Mouse (Mus musculus): Measurements from ENCODE around the gene Atg2b. TPM values are rescaled to one million over a fixed set of nuclear protein-coding genes. Genes with fewer than 3 reads are reported as not detected.

Atg2b gene
- polyA plus RNA-seq, 1 experiment from 2014 or later: 11.0 TPM

DNA sequence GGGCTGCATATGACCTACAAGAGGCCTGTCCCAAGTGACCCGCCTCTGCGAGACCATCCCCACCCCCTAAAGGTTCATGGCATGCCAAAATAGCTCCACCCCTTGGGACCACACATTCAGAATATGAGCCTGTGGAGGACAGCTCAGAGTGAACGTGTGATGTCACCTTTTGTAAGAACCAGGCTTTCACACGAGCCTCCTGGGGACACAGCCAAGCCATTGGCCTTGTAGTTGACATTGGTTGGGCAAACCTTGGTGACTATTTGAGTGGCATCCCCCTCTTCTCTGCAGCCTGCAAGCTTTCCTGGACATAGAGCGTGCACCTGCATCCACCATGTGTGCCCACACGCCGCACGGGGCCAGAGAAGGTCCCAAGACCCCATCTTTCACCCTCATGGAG, 97.5 kb downstream of the Atg2b start:
- Histone ChIP-seq H3K9ac (replicated peaks) (no peak overlapping the region), H3K4me3 (replicated peaks) (no peak overlapping the region), H3K4me1 (peaks cover 9% of the 10 kb centered on the region; the same call in 1 of the 2 replicates), H3K36me3 (no peaks in the 10 kb centered on the region), H3K4me2 (no peak overlapping the region), H3K27me3 (replicated peaks) (no peaks in the 10 kb centered on the region), H3K9me3 (replicated peaks) (no peaks in the 10 kb centered on the region), H3K27ac (replicated peaks) (no peak overlapping the region)
- no peak for ATAC-seq (ENCODE audit: low FRiP score)
- 91% methylated on average over 8 of the region's 8 CpGs for WGBS

DNA sequence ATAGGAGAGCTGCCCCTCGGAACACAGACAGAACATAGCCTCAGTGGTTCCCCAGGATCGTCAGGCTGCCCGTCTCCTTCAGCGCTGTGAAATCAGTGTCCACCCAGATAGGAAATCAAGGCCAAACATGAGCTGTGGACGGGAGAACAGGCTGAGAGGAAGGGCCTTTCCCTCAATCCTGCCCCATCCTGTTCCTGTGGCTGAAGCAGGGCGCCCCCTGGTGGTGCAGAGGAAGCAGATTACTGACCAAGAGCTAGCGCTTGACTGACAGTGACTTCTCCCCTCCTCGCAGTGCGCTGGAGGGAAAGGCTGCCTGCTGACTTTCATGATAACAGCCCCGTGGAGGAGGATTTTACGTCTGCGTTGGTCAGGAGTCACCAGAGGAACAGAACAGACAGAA, 100.2 kb downstream of the Atg2b start:
- whole genome bisulfite sequencing: 22% methylated on average over 12 of the region's 12 CpGs
- ATAC-seq (ENCODE audit: low FRiP score): peak; percentile 60; the same call in 1 of the 2 replicates
- Histone ChIP-seq H3K4me3 (replicated peaks) (no peak overlapping the region), H3K9me3 (replicated peaks) (no peaks in the 10 kb centered on the region), H3K36me3 (no peaks in the 10 kb centered on the region), H3K4me1 (peaks cover 16% of the 10 kb centered on the region), H3K27me3 (replicated peaks) (no peaks in the 10 kb centered on the region), H3K9ac (replicated peaks) (no peak overlapping the region), H3K27ac (replicated peaks) (no peak overlapping the region), H3K4me2 (no peak overlapping the region)

DNA sequence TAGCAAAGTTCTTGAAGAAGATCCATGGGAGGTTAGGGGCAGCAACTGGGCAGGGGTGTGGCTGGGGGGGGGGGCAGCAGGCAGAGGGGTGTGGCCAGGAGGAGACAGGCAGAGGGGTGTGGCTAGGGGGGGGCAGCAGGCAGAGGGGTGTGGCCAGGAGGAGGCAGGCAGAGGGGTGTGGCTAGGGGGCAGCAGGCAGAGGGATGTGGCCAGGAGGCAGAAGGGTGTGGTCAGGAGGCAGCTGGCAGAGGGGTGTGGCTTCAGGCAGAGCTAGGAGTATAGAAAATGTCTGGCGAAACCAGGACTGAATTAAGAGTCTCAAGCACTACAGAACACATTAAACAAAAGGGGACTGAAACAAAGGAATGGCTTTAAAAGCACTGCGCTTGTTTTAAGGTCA, 101.5 kb downstream of the Atg2b start:
- H3K4me3 ChIP-seq (replicated peaks): no peak overlapping the region
- no peak for ATAC-seq (ENCODE audit: low FRiP score)
- WGBS: 9% methylated on average over 2 of the region's 2 CpGs
- H3K27me3 ChIP-seq (replicated peaks): no peaks in the 10 kb centered on the region
- no peak overlapping the region for H3K27ac ChIP-seq (replicated peaks)
- peaks cover 16% of the 10 kb centered on the region for H3K4me1 ChIP-seq
- H3K9ac ChIP-seq (replicated peaks): no peak overlapping the region
- H3K4me2 ChIP-seq: no peak overlapping the region
- no peaks in the 10 kb centered on the region for H3K36me3 ChIP-seq
- no peaks in the 10 kb centered on the region for H3K9me3 ChIP-seq (replicated peaks)

DNA sequence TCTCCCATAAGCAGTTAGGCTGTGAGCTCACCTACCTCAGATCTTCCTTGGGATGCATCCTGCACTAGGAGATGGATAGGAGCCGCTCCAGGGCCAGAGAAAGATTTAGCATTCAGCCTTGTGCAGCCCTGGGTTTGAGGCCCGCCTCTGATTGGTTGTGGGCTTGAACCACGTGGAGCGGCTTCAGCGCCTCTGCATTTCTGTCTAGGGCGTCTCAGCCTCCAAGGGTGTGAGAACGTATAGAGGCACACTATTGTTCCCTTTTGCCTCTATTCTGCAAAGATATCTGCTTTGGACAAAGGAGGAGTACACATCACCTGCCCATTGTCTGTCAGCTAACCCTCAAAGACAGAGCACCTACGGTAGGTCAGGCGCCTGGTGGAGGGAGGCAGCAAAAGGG, 102.5 kb downstream of the Atg2b start:
- ATAC-seq (ENCODE audit: low FRiP score): no peak
- Histone ChIP-seq H3K27me3 (replicated peaks) (no peaks in the 10 kb centered on the region), H3K36me3 (no peaks in the 10 kb centered on the region), H3K9ac (replicated peaks) (no peak overlapping the region), H3K4me2 (no peak overlapping the region), H3K9me3 (replicated peaks) (no peaks in the 10 kb centered on the region), H3K4me3 (replicated peaks) (no peak overlapping the region), H3K27ac (replicated peaks) (no peak overlapping the region), H3K4me1 (peaks cover 16% of the 10 kb centered on the region)
- 61% methylated on average over 9 of the region's 9 CpGs for WGBS

DNA sequence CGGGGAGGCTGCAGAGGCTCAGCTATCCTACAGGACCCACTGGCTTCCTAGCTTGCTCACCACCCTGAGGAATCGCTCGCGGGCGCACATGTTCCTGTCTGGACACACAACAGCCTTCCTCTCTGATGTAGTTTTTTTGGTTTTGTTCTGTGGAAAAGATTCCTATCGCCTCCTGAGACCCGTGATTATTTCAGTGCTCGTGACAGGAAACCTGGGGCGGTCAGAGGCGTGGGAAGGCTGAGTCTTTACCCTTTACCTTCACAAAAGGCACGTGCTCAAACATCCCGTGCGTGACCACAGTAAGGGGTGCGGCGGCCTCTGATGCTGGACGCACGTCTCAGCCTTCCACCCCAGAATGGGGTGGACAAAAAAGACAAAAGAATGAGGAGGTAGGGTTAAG, 104.5 kb downstream of the Atg2b start:
- Histone ChIP-seq H3K9ac (replicated peaks) (no peak overlapping the region), H3K4me3 (replicated peaks) (no peak overlapping the region), H3K36me3 (no peaks in the 10 kb centered on the region), H3K9me3 (replicated peaks) (no peaks in the 10 kb centered on the region), H3K27me3 (replicated peaks) (no peaks in the 10 kb centered on the region), H3K4me2 (no peak overlapping the region), H3K27ac (replicated peaks) (0 out of 2 replicates have a peak overlapping the region, but pooled peaks have one; percentile 5), H3K4me1 (peaks cover 16% of the 10 kb centered on the region)
- ATAC-seq (ENCODE audit: low FRiP score): no peak
- WGBS: 84% methylated on average over 17 of the region's 17 CpGs

DNA sequence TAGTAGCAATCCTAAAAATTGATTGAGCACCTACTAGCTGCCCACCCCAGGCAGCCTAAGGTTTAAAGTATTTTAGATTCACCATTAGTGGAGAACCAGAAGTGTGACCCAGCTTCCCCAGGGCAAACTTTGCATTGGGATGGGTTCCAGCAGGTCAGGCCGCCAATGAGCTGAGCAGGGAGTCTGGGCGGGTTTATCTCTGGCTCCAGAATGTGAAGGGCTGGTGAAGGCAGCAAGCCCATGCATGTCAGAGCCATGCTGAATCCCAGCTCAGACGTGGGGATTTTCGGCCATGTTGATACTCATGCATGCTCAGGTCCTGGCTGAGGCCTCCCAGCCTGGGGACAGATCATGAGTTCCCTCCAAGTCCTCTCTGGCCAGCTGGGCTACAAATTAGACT, 110.7 kb downstream of the Atg2b start:
- H3K9ac ChIP-seq (replicated peaks): no peak overlapping the region
- H3K4me2 ChIP-seq: no peak overlapping the region
- no peak for ATAC-seq (ENCODE audit: low FRiP score)
- H3K27me3 ChIP-seq (replicated peaks): no peaks in the 10 kb centered on the region
- H3K4me1 ChIP-seq: no peaks in the 10 kb centered on the region
- H3K4me3 ChIP-seq (replicated peaks): no peak overlapping the region
- H3K36me3 ChIP-seq: no peaks in the 10 kb centered on the region
- no peaks in the 10 kb centered on the region for H3K9me3 ChIP-seq (replicated peaks)
- H3K27ac ChIP-seq (replicated peaks): no peak overlapping the region
- WGBS: 92% methylated on average over 4 of the region's 4 CpGs

DNA sequence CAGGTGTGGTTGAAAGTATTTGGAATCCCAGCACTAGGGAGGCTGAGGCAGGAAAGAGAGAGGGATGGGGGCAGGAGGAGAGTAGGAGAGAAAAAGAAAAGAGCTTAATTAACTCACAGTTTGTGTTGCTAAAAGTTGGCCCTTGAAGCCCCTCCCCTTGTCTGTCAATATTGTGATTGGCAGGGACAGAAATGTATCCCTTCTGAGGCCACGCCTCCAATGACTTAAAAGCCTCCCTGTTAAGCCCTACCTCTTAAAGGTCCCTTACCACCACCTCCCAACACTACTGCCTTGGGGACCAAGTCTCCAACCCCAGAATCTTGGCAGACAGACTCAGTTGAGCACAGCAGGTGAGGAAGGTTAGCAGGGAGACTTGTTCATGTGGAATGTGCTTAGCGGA, 112.4 kb downstream of the Atg2b start:
- Histone ChIP-seq H3K9me3 (replicated peaks) (no peaks in the 10 kb centered on the region), H3K4me3 (replicated peaks) (no peak overlapping the region), H3K4me2 (no peak overlapping the region), H3K27me3 (replicated peaks) (no peaks in the 10 kb centered on the region), H3K4me1 (no peaks in the 10 kb centered on the region), H3K9ac (replicated peaks) (no peak overlapping the region), H3K36me3 (no peaks in the 10 kb centered on the region), H3K27ac (replicated peaks) (no peak overlapping the region)
- WGBS: 88% methylated on average over 2 of the region's 2 CpGs
- ATAC-seq (ENCODE audit: low FRiP score): no peak

DNA sequence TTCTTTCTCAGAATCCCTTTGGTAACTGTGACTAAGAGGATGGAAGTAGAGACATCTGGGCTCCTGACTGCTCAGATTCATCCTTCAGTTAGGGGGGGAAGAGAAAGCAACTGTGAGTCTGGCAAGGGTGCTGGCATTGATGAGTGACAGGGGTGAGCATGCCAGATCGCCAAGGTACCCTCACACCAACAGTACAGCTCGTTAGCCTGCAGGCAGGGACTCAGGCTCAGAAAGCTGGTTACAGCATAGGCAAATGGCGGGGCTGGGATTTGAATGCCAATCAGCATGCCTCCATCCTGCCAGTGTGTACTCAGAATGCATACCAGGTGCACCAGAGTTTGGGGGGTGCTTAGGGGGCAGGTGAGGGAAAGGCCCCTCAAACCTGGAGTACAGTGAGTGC, 113.1 kb downstream of the Atg2b start:
- ATAC-seq (ENCODE audit: low FRiP score): no peak
- Histone ChIP-seq H3K9ac (replicated peaks) (no peak overlapping the region), H3K4me2 (no peak overlapping the region), H3K4me1 (no peaks in the 10 kb centered on the region), H3K27ac (replicated peaks) (no peak overlapping the region), H3K36me3 (no peaks in the 10 kb centered on the region), H3K9me3 (replicated peaks) (no peaks in the 10 kb centered on the region), H3K27me3 (replicated peaks) (no peaks in the 10 kb centered on the region), H3K4me3 (replicated peaks) (no peak overlapping the region)
- WGBS: 65% methylated on average over 3 of the region's 3 CpGs

Other genes starting within 250 kb of the Atg2b start
- 9.2 and 11.3 TPM in 2 replicates for gene D430019H16Rik, start 231.4 kb downstream of the Atg2b start, polyA plus RNA-seq (2015; fragmentation: Nextera tagmentation; extraction: Ambion mirVana)
- 2.4 and 3.1 TPM in 2 replicates for gene Bdkrb2, start 122.0 kb downstream of the Atg2b start, polyA plus RNA-seq (2015; fragmentation: Nextera tagmentation; extraction: Ambion mirVana)
- 0.18 TPM in 1 of 2 replicates, not detected in the other for gene Bdkrb1, start 82.1 kb downstream of the Atg2b start, polyA plus RNA-seq (2015; fragmentation: Nextera tagmentation; extraction: Ambion mirVana)
- 27.6 and 28.9 TPM in 2 replicates for gene Gskip, start 382 bp downstream of the Atg2b start, polyA plus RNA-seq (2015; fragmentation: Nextera tagmentation; extraction: Ambion mirVana)
- 1.6 and 1.7 TPM in 2 replicates for gene Ak7, start 20.8 kb upstream of the Atg2b start, polyA plus RNA-seq (2015; fragmentation: Nextera tagmentation; extraction: Ambion mirVana)
- 137 and 161 TPM in 2 replicates for gene Papola, start 99.5 kb upstream of the Atg2b start, polyA plus RNA-seq (2015; fragmentation: Nextera tagmentation; extraction: Ambion mirVana)

Measured in neural tube, embryonic 15.5 days (tissue).